Mouse (Mus musculus) B cell, adult 2 months (primary cell): ENCODE measurements at regions not wholly inside any gene's neighbourhood (a gene's known extent, or its start where the extent isn't known, plus 50 kb on each side); places are given as distances from the start of the nearest gene placed in this dataset.

Experiments used
- DNase-seq, 2 experiments: peaks; one replicate each; pipeline ENCODE4 v3.0.0; 2022

DNA sequence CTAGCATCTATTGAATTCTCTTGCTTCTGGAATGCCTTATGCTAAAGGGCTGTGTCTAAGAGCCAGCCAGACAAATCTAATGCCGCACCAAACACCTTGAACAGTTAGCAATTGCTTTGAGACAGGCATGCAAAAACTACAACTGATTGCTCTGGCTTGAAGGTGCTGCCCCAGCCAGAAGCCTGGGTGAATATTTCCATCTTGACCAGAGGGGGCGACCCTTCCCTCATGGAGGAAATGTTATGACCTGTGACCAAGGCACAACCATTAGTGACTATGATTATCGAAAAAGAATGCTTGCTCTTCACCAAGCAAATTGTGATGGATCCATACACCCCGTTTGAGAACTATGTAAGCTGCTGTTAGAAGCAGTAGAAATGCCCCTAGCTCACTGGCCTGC lies 445.9 kb upstream of the Etaa1 start:
- no peak for DNase-seq

DNA sequence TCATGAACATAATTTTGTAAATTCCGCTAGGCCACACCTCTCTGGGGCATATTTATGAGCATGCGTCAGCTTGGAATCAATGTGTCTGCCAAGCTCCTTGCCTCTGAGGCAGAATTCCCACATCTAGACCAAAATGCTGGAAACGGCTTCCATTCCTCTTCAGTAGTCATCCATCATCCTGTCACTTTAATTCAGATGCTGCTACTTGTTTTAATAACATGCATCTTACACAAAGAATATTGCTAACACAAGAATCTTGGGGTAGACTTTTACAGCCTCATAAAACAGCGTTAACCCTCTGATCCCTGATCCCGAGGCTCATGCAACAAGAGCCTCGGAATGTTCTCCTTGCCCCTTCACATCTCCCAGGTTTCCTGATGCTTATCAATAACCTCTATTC lies 442.7 kb upstream of the Etaa1 start:
- DNase-seq, result no peak

DNA sequence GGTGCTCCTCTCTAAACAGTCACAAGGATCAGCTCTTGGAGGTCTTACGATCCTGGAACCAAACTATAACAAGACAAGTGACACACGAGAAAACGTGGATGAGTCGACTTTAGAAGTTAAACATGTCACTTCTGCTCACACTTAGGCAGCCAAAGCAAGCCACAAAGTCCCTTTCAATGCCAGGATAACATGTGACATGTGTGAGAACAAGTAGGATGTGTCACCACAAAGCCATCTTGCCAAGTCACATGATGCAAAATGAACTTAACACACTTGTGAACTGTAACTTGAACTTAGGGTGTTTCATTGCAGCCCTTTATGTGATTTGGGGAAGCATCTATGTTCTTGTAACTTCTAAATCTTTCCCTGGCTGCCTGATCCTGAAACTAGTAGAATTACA lies 442.0 kb upstream of the Etaa1 start:
- DNase-seq, result no peak

DNA sequence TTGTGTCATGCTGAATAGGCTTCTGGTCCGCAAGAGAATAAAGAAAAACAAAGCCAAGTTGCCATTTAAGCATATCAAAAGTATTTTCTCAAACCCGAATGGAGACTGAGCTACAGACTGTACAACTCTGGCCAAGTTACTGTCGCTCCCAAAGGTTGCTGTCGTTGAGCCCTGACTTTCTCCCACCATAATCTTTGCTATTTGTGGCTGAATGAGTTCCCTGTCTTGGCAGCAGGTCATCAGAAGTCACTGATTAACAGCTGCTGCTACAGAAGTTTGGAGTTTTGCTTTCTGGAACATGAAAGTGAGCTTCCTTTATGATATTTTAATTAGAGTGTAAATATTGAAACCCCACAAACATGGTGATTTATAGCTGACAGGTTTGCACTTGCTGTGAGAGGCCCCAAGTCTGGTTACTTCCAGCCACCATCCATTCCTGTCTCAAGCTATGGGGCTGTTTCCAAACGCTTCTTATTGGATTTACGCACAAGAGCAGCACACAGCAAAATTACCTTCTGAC lies 419.2 kb upstream of the Etaa1 start:
- no peak for DNase-seq

DNA sequence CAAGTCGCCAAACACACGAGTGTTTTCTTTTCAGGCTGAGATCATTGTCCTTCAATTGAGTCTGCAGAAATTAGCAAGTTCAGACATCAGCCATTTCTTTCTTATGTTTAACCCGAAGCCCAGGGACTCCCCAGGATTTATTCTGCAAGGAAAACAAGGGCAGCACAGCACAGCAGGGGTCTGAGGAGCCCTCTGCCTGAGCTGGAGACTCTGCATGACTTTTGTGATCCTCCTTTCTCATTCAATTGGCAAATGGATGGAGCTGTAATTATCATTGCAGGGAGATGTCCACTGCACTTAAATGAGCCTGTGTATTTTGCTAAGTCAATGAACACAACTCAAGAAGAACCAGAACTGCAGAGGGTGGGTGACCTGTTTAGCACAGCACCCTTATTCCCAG lies 417.6 kb upstream of the Etaa1 start:
- no peak for DNase-seq

DNA sequence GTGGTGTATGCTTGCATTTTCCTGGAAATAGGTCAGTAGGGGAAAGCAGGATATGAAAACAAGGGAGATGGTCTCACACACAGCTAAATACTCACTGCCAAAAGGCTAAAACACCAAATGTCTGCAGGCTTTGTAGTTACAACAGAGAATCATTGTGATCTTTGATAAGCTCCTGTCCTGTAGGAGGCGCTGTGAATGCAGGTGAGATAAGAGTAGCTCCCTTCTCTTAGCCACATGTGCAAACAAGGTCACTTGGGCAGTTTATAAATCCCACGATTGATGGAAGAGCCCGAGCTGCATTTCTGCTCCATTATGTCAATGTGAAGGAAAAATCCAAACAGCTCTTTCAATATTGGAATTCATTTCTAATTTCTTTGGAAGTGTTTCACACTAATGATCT lies 417.2 kb upstream of the Etaa1 start:
- no peak for DNase-seq

DNA sequence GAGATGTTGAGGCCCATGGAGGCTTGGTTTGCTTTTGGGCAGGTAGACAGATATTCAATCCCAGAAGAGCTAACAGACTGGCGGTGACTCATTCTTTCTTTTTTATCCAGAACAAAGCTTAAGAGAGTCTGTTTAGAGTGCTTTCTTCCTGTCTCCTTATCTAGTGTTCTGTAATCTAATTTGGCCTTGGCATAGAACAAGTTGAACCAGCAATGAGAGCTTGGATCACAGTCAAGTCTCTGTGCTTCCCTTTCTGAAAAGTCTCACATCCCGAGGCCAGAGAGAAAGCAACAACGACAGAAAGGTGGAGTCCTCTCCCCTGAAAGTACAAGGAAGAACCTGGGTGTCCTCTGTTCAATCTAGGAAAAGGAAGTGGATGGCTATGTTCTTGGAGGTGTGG lies 401.2 kb upstream of the Etaa1 start:
- DNase-seq, result no peak

DNA sequence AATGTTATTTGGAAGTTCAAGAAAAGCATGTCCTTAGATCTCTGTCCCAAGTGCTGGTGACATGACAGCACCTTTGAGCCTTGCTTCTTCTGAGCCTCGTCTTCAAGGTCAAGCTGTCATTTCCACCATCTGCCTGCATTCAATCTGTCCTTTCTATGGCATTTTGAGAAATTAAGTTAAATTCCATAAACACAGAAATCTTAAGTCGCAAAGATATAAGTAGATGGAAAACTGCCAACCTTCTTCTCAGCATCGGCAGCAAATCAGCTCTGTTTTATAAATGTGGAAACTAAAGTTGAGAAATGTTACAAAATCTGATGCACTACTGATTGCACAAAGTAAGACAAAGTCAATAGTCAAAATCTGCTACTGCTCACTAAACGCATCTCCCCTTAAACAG lies 400.5 kb upstream of the Etaa1 start:
- DNase-seq, result no peak

DNA sequence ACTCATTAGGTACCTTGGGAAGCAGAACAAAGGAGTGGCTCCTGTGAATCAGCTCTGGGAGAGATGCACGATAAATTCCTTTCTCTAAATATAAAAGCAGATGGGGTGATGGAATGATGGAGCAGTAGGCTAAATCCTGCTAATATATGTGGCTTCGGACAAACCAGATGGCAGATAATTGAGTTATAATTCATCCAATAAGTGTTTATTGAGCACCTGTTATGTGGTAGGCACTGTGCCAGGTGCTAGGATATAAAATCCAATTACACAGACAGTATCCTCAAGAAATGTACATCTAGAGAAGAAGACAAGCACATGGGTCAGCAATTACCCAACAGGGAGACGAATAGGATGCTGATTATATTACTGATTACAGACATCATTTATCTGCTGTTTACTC lies 394.2 kb upstream of the Etaa1 start:
- no peak for DNase-seq

DNA sequence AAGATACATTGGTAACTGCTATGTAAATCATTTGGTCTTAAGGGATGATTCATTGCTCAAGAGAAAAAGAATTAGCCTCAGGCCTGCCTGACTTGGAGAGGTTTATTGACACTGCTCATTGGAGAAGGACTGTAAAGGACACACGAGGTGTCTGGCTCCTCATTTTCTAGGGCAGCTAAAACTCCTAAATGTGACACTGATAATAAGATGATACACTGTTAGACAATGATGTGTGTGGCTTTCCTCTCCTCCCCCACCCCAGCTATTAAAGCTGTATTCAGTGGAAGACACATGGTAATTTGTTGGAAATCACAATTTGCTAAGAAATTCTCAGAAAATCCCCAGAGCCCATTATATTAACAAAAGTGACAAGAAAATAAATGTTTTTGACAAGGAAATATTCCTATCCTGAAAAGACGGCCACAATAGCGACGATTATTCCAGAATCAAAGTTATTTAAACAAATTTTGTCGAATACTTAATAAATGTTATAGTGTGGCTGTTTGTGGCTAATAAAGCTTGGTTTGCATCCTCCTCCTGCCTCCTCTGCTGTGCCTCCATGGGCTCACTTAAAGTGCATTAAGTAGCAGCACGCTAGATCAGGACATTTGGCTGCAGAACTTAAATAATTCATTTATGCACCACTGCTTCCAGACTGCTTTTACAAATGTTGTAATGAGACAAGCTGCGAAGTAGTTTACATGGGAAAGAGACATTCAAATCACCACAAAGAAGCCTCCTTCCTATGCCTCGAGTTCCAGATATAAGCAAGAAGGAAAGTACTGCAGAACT lies 360.0 kb upstream of the Etaa1 start:
- DNase-seq, result no peak

DNA sequence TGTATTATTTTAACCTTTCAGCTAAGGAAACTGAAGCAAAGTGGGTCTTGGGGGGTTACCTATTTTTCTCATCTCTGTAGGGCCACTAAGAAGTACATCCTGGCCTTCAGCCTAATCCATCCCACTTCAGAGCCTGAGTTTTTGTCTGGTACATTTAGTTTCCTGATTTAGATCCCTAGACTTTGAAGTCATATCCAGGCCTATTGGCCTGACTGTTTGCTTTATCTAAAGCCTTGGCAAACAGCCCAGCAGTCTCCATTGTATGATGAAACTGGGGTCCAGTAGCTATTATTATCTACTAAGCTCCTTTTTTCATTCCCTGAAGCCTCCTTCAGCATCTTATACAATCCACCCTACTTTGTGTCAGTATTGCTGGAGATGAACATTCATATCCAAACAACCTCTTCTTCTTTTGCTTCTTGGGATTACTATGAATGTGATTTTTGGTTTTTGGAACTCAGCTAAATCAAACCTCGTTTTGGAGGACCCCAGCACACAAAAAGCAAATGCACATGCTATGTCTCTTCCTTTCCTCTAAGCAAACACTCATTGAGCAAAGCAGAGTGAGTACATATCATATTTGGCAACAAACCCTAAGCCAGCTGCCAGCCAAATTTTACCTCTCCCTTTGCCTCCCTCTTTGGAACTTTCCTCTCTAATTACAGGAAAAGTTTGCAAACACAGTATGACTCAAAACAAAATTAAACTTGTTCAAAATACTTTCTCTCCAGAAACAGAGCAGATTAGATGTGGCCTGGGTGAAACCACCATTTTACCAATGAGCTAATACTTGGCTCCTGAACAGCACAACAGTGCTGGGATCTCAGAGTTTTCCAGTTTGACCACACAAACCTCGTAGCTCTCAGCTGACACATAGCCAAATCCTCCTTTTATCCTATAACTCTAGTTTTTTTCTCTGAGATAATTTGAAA lies 342.8 kb upstream of the Etaa1 start:
- no peak for DNase-seq

DNA sequence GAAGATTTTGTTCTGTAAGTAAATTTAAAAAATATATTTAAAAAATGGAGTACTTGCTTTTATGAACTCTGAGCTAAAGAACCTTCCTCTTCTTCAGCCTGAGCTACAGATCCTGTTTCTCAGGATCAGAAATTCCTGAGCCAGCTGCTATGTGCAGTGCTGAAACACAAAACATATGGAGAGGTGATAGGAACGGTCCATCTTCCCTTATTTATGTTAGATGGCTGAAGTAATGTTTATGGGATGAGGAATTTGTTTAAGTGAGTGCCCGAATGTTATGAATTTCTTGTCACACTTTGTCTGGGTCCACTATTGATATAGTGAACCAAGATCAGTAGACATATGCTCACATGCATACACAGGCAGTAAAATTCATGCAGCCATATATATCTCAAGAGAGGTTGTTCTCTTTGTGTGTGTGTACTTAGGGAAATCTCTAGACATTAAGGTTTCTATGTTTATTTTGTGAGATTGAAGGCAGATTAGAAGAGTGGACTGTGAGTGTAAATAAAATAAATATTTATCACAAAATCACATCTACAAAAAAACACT lies 325.0 kb upstream of the Etaa1 start:
- DNase-seq, result no peak

DNA sequence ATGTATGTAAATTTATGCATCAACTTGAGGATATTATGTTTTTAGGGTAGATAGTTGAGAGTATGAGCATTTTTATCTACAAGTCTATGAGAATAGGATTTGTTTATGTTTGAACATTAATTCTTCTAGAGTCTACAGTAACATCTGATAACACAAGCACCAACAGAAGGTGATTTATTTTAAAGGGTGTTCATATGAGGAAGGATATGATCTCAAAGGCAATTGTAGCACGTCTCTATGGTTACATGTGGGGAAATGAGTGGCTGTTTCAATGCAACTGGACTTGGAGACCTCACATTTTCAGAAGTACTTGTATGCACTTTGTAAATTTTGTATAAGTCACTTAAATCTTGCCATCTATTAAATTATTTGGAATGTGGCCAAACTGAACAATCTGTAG lies 318.7 kb upstream of the Etaa1 start:
- DNase-seq, result no peak

DNA sequence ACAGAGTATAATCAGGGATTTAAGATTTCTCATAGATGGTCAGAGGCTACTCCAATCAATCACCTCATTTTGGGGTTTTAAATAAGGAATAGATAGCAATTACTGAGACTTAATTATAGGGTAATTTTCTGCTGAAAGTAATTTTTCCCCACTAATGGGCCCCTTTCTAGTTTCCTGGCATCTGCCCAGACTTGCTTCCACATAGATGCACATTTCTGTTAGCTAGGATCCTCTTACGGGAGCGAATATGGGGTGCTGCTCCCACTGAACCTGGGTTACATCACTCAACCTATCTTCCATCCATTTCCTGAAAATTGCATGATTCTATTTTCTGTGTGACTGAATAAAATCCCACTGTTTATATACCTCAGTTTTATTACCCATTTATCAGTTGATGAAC lies 312.5 kb upstream of the Etaa1 start:
- no peak for DNase-seq

DNA sequence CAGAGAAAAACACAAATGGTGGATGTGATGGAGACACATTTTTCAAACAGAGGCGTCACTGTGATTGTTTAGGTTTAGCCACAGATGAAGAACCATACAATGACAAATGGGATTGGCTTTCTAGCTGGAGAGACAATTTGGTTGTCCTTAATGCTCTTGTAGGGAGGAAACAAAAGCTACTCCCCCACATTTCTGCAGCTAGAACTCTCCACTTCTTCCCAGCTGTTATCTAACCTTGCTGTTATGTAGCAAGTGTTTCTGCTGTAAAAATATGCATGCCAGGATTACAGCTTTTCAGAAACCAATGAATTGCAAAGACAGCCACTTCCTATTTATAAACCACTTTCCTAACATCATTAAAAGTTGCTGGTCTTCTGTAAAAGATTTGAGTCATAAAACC lies 309.2 kb upstream of the Etaa1 start:
- DNase-seq, result no peak

DNA sequence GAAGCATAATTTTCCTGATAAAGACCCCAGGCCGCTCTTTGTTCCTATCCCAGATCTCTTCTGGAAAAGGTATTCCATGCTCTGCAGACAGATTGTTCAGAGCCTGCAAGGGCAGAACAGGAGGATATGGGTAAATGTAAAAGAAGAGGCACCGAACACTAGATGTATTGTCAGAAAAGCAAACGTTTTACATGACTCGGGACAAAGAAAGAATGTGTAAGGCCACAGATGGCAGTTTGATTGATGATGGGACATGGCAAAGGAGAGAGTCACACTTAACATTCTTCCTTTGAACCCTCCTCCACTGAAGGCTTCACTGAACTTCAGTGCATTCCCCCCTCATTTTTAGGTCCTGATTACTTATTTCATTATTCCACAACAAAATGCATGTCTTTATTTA lies 295.6 kb upstream of the Etaa1 start:
- no peak for DNase-seq

DNA sequence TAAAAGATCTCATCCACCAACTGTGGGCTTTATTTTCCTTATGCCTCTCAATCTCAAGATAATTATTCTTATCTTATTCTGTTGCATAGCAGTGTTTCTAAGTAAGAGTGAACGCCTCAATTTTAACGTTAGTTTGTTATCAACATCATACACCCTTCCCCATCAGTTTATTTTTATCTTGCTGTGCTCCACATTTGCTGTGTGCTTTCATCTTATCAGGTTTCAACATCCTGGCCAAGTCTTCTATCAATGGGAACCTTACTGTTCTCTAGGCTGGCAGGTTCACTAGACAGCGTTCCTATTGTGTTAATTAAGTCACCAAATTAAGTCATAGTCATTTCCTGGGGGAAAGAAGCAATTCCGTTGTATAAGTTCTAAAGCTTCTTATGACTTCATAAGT lies 263.1 kb upstream of the Etaa1 start:
- no peak for DNase-seq

DNA sequence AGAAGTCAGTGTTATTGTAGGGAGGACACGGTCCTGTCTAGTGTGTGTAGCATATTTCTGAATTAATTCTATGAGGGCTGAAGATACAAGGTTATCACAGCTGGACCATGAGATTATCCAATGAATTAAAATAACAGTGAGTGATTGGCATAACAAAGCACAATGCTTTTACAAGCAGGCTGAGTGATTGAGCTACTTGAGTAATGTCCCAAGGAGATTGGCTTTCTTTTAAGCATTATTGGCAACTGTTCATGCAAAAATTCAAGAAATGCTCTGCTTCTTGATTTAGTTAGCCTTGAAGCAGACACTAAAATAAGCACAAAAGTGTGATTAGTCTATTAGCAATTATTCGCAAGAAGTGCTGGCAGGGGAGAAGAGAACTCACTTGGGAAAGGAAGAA lies 219.4 kb upstream of the Etaa1 start:
- DNase-seq, result no peak

DNA sequence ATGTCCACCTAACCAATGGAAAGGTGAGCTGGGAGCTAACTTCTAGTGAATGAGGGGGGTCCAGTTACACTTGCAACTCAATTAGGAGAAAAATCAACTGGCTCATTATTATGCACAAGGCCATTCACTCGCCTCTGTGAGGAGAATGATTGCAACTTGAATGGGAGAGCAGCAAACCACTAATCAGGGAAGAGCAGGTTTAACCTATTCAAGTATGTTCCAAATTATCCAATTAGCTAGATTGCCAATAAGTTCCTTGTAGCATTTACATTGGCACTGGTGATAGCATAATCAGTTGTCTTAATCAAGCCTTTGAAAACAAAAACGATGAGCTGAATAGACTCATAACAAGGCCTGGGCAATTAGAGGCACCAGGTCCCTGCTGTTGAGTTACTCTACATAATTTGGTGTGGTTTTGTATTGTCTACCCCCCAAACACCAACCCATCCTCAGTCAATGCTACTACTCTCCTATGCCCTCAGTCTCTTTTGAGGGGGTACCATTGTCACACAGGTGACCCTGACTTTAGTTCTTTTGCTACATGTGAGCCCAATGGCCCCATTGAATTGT lies 217.6 kb upstream of the Etaa1 start:
- no peak for DNase-seq

DNA sequence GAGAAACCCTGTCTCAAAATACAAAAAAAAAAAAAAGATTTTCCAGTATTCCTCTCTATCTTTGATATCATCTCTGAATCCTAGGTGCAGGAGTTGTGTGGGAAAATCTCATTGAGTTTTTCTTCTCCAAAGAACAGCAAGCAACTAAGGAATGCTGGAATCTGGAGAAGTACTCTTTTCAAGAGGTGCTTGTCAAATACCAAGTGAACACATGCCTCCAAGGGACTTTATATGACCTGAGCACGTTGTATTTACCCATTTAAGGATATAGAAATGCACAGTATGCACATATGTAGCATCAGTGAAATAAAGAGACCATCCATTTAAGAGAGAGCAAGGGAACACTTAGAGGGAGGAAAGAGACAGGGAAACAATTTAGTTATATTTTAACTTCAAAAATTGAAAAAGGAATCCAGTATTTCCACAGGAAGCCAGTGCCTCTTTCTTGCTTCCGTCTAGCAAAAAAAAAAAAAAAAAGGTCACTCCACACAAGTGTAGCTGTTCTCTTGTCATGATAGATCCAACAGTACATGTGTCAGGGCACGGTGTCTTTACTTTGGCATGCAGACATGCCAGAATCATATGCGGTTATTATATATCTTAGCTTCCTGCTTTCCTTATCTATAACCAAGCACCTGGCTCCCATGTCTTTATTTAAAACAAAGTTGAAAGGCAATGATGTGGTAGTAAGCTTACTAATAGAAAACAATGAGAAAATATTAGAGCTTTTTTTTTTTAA lies 212.1 kb upstream of the Etaa1 start:
- no peak for DNase-seq

DNA sequence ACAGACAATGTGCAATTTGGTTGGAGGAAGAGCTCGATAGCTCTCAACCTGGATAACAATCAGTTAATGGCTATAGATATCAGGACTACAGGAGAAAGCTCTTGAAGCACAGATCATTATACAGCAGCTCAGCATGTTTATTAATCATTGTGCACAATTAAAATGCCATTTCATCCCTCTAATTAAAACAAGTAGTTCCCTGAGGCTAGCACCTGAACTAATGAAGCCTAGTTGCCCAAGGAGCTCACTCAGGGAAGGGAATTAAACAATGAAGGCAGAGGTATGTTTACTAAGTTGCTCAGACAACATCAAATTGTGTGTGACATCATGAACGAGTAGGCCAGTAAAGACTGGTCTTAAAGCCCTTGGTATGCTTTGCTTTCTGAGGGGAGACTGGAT lies 210.3 kb upstream of the Etaa1 start:
- no peak for DNase-seq

DNA sequence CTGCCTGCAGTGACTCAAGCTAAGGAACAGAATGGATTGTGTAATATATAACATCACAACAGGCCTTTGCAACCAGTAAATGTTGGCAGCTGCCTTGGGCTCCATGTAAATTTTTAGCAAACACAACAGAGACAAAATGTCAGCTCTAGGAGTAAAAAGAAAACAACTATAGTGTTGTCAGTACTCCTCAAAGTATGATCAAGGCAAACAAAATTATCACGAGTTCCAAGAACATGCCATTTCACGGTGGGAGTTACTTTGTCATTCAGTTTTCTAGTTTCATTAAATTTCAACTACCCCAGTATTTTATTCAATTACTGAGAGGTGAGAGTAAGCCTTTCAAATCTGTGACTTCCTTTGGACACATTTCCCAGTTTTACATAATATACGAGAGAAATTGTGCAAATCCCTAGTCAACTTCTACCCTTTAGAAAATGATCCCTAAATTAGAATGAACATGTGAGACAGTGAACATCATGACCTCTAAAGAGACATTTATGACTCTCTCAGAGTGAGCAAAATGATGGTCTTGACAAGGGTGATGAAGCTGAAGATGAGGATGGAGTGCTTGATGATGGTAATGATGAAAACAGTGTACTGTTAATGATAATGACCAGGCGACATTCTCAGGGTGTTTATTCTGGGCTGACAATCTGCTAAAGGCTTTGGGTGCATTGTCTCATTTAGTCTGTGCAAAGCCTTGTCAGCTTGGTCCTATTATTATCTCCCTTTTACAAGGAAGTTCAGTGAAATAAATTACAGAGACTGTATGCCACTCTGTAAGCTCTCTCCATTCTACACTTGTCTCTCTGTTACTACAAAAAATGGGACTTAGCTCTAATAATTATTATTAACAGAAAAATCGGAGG lies 209.7 kb upstream of the Etaa1 start:
- DNase-seq, result no peak
